Mouse (Mus musculus) liver, postnatal 0 days (tissue): ENCODE data around the gene Plch2. TPM values are rescaled to one million over a fixed set of nuclear protein-coding genes. Genes with fewer than 3 reads are reported as not detected.

Experiments
- ATAC-seq: fragments of 200-750 bp; cut with Nextera tagmentation; 2 replicates; pipeline ENCODE4 v1.8.0; 2017; ENCODE audit warnings: mild to moderate bottlenecking, moderate library complexity
- DNase-seq: peaks from one replicate; pipeline ENCODE4 v3.0.0-alpha.2; 2016
- H3K27ac ChIP-seq: fragments of 300-500 bp; sonication (generic); 2 replicates; pipeline ENCODE4 v1.5.1; 2014; ENCODE audit warnings: antibody characterized with exemption, moderate library complexity, mild to moderate bottlenecking, low read depth
- H3K27me3 ChIP-seq: fragments of 300-500 bp; sonication (generic); 2 replicates; pipeline ENCODE4 v1.6.1; 2014; ENCODE audit warnings: low read length, control low read depth, mixed read lengths; ENCODE audit not compliant: insufficient read depth
- H3K36me3 ChIP-seq: fragments of 300-500 bp; sonication (generic); replicated peaks from 2 replicates; pipeline ENCODE4 v1.6.1; 2014; ENCODE audit warnings: mild to moderate bottlenecking, control low read depth, low read length, moderate library complexity, mixed read lengths; ENCODE audit not compliant: insufficient read depth
- H3K4me1 ChIP-seq: fragments of 300-500 bp; sonication (generic); 2 replicates; pipeline ENCODE4 v1.6.1; 2014; ENCODE audit warnings: antibody characterized with exemption, mild to moderate bottlenecking, control low read depth; ENCODE audit not compliant: insufficient read depth
- H3K4me2 ChIP-seq: fragments of 300-500 bp; sonication (generic); 2 replicates; pipeline ENCODE4 v1.6.1; 2014; ENCODE audit warnings: low read depth, mild to moderate bottlenecking, low read length, moderate library complexity, mixed read lengths
- H3K4me3 ChIP-seq: fragments of 300-500 bp; sonication (generic); 2 replicates; pipeline ENCODE4 v1.5.1; 2014; ENCODE audit warnings: low read depth, low read length
- H3K9ac ChIP-seq: fragments of 300-500 bp; sonication (generic); replicated peaks from 2 replicates; pipeline ENCODE4 v1.6.1; 2014; ENCODE audit warnings: mild to moderate bottlenecking, moderate library complexity
- H3K9me3 ChIP-seq: fragments of 300-500 bp; sonication (generic); 2 replicates; pipeline ENCODE4 v1.6.1; 2016; ENCODE audit warnings: mild to moderate bottlenecking, control low read depth, low read length, mixed read lengths
- CTCF ChIP-seq: sonication (generic); IDR thresholded peaks from 2 replicates; pipeline ENCODE4 v1.5.1; 2016; ENCODE audit warnings: antibody characterized with exemption, low read depth
- EP300 ChIP-seq: IDR thresholded peaks from 2 replicates; pipeline ENCODE4 v1.6.1; 2016; ENCODE audit warnings: antibody characterized with exemption, low read depth, mild to moderate bottlenecking
- WGBS: fragments of 180-500 bp; shearing (Covaris S2); extraction: QIAGEN DNeasy Blood & Tissue Kit; methylation state at CpG from one replicate; pipeline ENCODE4 v1.1.7; 2014; ENCODE audit not compliant: insufficient replicate concordance; 5-methylcytosine and 5-hydroxymethylcytosine counted together
- polyA plus RNA-seq: library from polyadenylated mRNA; unstranded; fragments of >200 nt; fragmentation: Nextera tagmentation; extraction: Ambion mirVana; gene quantifications from 2 replicates; pipeline ENCODE4 v1.2.1, GENCODE M21; 2015

The Plch2 gene
- polyA plus RNA-seq, 1 experiment from 2014 or later: not detected

GRCm38 (mm10) chr4:155020141-155020540 lies 36.4 kb downstream of the Plch2 start:
- no peak overlapping the region for H3K4me2 ChIP-seq
- no peaks in the 10 kb centered on the region for H3K36me3 ChIP-seq
- 0 out of 2 replicates have a peak, but pooled peaks cover 4% of the 10 kb centered on the region for H3K4me1 ChIP-seq
- no peak overlapping the region for H3K27ac ChIP-seq
- TF ChIP-seq EP300 (no peak), CTCF (no peak)
- DNase-seq (no peak), ATAC-seq (no peak)
- no peak overlapping the region for H3K4me3 ChIP-seq
- no peak overlapping the region for H3K9ac ChIP-seq
- H3K27me3 ChIP-seq: 0 out of 2 replicates have a peak, but pooled peaks cover 5% of the 10 kb centered on the region
- WGBS: 53% methylated on average over 1 of the region's 1 CpGs
- H3K9me3 ChIP-seq: no peaks in the 10 kb centered on the region

- no peaks in the 10 kb centered on the region for H3K9me3 ChIP-seq
- H3K4me1 ChIP-seq: 0 out of 2 replicates have a peak, but pooled peaks cover 4% of the 10 kb centered on the region
- no peak overlapping the region for H3K4me2 ChIP-seq
- DNase-seq (peak; percentile 31), ATAC-seq (no peak)
- no peaks in the 10 kb centered on the region for H3K36me3 ChIP-seq
- H3K27me3 ChIP-seq: 0 out of 2 replicates have a peak, but pooled peaks cover 5% of the 10 kb centered on the region
- H3K27ac ChIP-seq: no peak overlapping the region
- H3K9ac ChIP-seq: no peak overlapping the region
- WGBS: 4% methylated on average over 10 of the region's 10 CpGs
- H3K4me3 ChIP-seq: no peak overlapping the region
- TF ChIP-seq CTCF (no peak), EP300 (no peak)
Observed at GRCm38 (mm10) chr4:155019336-155019847, 37.2 kb downstream of the Plch2 start.

GRCm38 (mm10) chr4:155018601-155019335 lies 37.8 kb downstream of the Plch2 start:
- Histone ChIP-seq H3K9ac (no peak overlapping the region), H3K9me3 (no peaks in the 10 kb centered on the region), H3K4me2 (no peak overlapping the region), H3K27ac (no peak overlapping the region), H3K36me3 (no peaks in the 10 kb centered on the region), H3K4me1 (0 out of 2 replicates have a peak, but pooled peaks cover 4% of the 10 kb centered on the region), H3K27me3 (0 out of 2 replicates have a peak, but pooled peaks cover 5% of the 10 kb centered on the region), H3K4me3 (no peak overlapping the region)
- DNase-seq: peak; percentile 27
- ATAC-seq: no peak
- 6% methylated on average over 15 of the region's 15 CpGs for WGBS
- no peak for TF ChIP-seq EP300
- no peak for TF ChIP-seq CTCF

DNA sequence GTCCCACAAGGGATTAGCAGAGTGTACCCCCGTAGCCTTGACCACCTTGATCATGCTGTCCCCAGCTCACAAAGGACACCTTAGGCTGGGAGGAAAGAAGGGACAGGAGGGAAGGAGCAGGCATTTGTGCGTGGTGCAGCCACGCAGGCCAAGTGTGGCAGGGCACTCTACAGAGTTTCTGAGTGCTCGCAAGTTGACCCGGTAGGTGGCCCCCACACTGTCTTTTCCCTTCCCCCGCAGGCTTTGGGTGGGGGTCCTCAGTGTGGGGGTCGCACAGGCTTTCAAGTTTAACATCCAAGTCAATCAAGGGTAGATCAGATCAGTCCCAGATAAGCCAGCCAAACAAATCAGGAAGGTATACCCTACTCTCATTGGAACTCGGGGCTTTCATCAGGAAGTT lies 38.5 kb downstream of the Plch2 start:
- ATAC-seq (no peak), DNase-seq (no peak)
- 0 out of 2 replicates have a peak, but pooled peaks cover 4% of the 10 kb centered on the region for H3K4me1 ChIP-seq
- H3K9me3 ChIP-seq: no peaks in the 10 kb centered on the region
- 0 out of 2 replicates have a peak, but pooled peaks cover 5% of the 10 kb centered on the region for H3K27me3 ChIP-seq
- H3K4me3 ChIP-seq: no peak overlapping the region
- H3K27ac ChIP-seq: no peak overlapping the region
- WGBS: 71% methylated on average over 8 of the region's 8 CpGs
- TF ChIP-seq EP300: no peak
- H3K36me3 ChIP-seq: no peaks in the 10 kb centered on the region
- no peak overlapping the region for H3K4me2 ChIP-seq
- no peak overlapping the region for H3K9ac ChIP-seq

DNA sequence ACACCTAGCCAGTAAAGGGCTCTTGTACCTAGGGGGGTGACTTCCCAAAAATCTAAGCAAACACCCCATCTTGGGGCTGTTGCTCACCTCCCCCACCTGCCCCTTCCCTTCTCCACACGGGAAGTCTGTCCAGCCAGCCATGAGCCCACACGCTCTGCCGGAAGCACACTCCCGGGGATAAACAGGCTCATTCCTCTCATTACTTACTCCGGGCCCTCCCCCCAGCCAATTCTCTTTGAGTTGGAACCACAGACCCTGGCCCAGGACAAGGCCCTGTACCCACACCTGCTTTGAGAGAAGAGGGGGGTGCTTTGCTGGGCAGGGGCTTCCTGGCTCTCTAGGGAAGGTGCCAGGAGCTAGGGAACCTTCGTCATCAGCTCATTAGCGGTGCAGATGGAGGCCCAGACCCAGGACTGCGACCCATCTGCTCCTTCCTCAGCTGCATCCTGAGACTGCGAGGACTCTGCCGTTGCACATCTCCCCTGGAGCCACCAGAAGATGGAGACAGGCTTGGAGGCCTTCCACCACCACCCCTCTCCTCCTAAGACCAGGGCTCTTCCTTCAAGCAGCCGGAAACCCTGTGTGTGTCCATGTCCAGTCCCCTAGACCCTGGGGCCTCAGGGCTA lies 39.2 kb downstream of the Plch2 start:
- no peak for ATAC-seq
- no peak for DNase-seq
- TF ChIP-seq EP300 (no peak), CTCF (no peak)
- Histone ChIP-seq H3K27me3 (0 out of 2 replicates have a peak, but pooled peaks cover 5% of the 10 kb centered on the region), H3K4me2 (no peak overlapping the region), H3K27ac (no peak overlapping the region), H3K36me3 (no peaks in the 10 kb centered on the region), H3K9ac (no peak overlapping the region), H3K4me3 (no peak overlapping the region), H3K9me3 (no peaks in the 10 kb centered on the region), H3K4me1 (0 out of 2 replicates have a peak, but pooled peaks cover 4% of the 10 kb centered on the region)
- 68% methylated on average over 11 of the region's 11 CpGs for WGBS

DNA sequence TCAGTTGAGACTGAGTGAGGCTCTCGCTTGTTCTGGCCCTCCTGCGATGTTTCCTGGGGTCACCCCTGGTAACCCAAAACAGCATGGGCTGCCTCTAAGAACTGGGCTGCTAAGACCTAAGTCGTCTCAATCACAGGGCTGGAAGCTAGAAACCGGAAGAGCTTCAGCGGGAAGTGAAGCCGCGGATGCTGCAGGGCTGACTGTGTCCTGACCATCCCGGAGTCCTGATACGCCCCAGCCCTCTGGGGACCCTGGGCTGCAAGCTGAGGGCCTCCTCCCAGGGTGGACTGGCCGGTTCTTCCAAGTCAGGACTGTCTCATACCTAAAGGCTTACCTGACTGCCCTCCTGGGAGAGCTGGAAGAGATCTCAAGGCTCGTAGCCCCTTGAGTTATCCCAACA lies 39.8 kb downstream of the Plch2 start:
- TF ChIP-seq CTCF: no peak
- TF ChIP-seq EP300: no peak
- Histone ChIP-seq H3K9ac (no peak overlapping the region), H3K4me3 (no peak overlapping the region), H3K9me3 (no peaks in the 10 kb centered on the region), H3K36me3 (no peaks in the 10 kb centered on the region), H3K27me3 (0 out of 2 replicates have a peak, but pooled peaks cover 5% of the 10 kb centered on the region), H3K4me2 (no peak overlapping the region), H3K27ac (no peak overlapping the region), H3K4me1 (0 out of 2 replicates have a peak, but pooled peaks cover 4% of the 10 kb centered on the region)
- DNase-seq (no peak), ATAC-seq (no peak)
- 66% methylated on average over 11 of the region's 11 CpGs for WGBS
